Mouse (Mus musculus) cerebellum, adult 8-10 months (tissue): ENCODE results near the gene Ogfr.
A peak's percentile ranks its signal among the peaks of the same experiment; 100 is the strongest.

Experiments
- DNase-seq: peaks from one replicate; pipeline ENCODE4 v3.0.0; 2022

The Ogfr gene

GRCm38 (mm10) chr2:180589123-180589831 is at the start of gene Ogfr:
Gene Ogfr (plus strand): TSS chr2:180589245.
- peak; percentile 76 for DNase-seq

- DNase-seq: no peak
Observed at GRCm38 (mm10) chr2:180543675-180544074, 45.4 kb upstream of the Ogfr start.

- no peak for DNase-seq
Observed at GRCm38 (mm10) chr2:180545046-180545445, 44.0 kb upstream of the Ogfr start.

- DNase-seq: no peak
Observed at GRCm38 (mm10) chr2:180547384-180548106, 41.5 kb upstream of the Ogfr start.

DNA sequence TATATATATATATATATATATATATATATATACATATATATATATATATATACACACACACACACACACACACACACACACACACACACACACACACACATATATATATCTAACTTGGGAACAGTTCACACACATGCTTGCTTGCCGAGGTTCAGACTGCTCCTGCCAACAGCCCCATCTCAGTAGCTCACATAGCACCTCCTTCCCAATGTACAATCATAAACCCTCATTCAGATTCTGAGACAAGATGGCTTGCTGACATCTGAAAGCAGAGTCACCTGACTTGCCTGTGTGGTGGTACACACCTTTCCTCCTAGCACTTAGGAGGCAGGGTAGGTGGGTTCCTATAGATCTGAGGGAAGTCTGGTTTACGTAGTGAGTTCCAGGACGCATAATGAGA is 36.7 kb upstream of the Ogfr start:
- no peak for DNase-seq

DNA sequence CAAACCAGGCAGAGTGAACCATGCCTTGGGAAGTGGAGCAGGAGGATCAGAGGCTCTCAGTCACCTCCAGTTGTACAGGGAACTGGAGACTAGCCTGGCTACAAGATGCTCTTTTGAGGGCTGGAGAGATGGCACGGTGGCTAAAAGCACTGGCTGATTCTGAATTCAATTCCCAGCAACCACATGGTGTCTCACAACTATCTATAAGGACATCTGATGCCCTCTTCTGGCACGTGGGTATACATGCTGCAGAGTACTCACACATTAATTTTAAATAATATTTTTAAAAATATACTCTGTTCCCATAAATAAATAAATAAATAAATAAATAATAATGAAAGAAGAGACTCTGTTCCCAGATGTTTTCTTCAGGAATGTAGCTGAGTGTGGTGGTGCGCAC is 33.8 kb upstream of the Ogfr start:
- DNase-seq: no peak

DNA sequence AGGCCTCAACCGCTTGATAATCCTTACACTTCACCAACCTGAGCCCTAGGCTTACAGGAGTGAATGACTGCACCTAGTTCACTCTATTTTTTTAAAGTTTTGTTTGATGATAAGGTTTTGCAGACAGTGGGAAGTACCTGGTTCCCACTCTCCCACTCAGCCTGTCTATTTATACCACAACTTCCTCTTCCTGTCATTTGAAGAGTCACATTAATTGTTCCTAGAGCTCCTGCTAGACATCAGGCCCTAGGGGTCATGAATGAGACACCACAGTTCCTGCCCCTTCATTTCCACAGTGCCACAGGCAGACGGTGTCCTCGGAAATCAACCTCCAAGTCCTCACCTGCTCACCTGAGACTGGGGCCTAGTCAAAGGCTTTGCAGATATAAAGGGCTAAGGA is 32.6 kb upstream of the Ogfr start:
- DNase-seq: no peak

DNA sequence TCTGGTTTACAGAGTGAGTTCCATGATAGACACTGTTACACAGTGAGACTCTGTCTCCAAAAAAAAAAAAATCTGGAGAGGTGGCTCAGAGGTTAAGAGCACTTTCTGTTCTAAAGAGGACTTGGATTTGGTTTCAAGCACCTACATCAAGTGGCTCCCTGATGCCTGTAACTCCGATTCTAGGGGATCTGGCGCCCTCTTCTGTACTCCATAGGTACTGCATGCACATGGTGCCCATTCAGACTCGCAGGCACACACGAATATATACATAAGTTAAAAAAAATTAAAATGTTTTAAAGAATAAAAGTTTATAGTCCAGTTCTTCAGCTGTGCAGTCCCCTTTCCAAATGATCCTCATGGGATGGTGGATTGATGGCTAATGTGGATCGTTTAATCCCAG is 28.8 kb upstream of the Ogfr start:
- no peak for DNase-seq

- no peak for DNase-seq
Observed at GRCm38 (mm10) chr2:180562146-180562545, 26.9 kb upstream of the Ogfr start.

DNA sequence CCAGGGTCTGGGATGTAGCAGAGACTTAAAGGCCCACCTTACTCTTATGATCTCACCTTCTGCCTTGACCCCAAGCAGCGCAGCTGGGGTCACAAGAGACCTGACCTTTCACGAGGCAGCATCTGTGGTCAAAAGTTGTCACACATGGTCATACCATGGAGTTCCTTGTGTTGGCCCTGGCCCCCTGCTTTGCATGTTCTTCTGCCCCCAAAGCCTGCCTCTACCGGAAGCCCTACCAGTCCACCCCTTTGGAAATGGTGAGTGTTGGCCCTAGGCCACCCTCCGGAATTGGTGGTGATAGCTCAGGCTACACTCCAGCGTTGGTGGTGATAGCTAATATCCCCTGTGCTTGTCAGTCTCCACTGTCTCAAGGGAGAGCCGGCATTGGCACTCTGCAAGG is 25.7 kb upstream of the Ogfr start:
- DNase-seq: no peak

DNA sequence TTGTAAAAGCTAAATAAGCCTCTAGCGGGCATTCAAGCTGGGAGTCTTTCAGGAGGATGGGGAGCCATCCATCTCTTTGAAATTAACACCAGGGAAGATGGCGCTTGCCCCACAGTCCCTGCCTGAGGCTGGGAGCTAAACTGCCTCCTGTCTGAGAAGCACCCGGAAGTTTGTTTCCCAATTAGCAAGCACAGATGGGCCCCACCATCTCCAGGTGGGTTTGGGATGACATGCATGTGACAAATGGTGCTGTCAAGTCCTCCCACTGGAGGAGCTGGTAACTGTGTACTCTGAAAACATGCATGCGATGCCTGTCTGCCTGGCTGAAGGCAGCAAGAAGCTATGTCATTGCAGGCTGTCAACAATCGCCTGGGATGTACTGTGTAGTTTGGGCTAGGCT is 25.2 kb upstream of the Ogfr start:
- DNase-seq: no peak

DNA sequence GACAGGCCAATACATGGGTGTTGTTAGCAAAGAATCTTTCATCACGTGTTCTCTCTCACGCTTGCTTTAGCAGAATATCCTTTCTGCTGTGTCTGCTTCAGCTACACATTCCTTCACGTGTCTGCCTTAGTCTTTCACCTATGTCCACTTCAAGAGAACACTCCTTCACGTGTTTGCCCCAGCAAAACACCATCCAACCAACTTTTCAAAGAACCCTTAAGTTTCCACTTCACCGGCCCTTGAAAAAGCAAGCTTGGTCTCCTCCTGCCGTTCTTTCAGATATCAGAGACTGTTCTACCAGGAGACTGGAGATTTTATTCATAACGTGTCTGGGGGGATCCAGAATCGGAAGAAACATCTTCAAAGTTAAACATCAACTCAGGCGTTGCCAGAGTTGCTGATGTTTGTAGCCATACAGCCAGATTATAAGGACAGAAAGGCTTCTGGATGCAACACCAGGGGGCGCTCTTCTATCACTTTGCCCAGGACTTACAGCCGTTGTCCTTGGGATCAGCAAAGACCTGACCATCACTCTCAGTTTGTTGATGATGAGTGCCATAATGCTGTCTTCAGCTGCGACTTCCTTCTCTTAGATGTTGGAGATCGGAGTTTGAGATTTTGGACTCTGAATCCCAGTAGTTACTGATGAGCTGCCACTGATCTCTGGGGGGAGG is 22.7 kb upstream of the Ogfr start:
- DNase-seq: peak; percentile 55

DNA sequence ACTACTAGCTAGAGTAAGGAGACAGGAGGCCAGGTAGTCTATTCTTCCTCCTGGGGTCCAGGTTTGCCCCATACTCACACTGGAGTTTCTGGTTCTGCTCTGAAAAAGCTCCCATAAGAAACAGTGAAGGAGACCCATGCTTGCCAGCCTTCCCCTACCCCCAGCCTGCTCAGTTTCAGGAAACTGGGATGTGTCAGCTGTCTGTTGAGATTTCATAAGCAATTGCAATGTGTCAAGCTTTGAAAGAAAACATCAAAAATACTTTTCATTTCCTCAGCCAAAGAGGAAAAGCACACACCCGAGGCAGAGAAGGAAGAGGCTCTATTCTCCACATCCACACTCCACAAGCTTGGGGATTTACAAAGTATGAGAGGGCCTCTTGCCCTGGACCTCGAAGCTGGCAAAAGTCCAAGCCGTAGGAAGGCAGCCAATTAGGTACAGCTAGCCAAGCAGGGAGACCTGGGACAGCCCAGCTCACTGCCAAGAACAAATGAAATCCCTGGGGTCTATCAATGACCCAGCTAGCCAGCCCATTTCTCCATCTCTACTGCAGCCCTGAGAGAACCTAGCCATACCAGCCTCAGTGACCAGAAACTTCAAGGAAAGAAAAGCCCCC is 19.9 kb upstream of the Ogfr start:
- DNase-seq: no peak

- DNase-seq: no peak
Observed at GRCm38 (mm10) chr2:180576482-180576881, 12.6 kb upstream of the Ogfr start.

DNA sequence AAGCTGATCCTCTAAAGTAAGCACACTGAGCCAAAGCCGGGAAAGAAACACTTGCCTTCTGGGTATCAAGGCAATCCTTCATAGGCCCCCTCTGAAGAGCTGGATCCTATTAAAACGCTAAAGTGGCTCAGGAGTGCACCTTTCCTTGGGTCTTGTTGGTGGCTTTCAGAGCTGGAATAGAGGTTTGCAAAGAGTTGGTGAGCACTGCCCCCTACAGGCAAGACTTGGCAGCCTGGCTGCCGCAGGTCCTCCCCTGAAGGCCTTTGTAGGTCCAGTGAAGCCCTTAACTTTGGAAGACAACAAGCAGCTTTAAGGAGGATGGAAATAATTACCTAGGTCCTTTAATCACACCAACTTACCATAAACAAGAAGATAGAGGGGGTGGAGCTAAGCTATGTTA is 10.4 kb upstream of the Ogfr start:
- peak; percentile 67 for DNase-seq

DNA sequence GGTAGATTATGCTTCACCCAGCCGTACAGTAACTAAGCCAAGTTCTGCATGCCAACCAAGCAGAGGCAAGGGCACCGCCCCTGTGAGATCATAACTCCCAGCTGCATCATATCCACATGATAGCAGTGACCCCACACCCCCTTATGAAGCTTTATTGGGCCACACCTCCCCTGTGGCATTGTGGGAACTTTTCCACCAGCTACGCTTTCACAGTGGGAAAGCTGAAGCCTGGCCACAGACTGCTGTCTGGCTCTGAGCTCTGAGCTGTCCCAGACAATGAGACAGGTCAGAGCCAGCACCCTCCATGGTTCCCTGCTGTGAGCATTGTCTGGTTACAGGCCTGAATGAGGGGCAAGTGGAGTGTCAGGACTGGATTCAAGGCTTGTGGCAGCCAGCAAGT is 8.0 kb upstream of the Ogfr start, which contains the start of gene Mrgbp:
Gene Mrgbp (plus strand): TSS at position 303 of the 400 bp plus-strand sequence.
- no peak for DNase-seq

DNA sequence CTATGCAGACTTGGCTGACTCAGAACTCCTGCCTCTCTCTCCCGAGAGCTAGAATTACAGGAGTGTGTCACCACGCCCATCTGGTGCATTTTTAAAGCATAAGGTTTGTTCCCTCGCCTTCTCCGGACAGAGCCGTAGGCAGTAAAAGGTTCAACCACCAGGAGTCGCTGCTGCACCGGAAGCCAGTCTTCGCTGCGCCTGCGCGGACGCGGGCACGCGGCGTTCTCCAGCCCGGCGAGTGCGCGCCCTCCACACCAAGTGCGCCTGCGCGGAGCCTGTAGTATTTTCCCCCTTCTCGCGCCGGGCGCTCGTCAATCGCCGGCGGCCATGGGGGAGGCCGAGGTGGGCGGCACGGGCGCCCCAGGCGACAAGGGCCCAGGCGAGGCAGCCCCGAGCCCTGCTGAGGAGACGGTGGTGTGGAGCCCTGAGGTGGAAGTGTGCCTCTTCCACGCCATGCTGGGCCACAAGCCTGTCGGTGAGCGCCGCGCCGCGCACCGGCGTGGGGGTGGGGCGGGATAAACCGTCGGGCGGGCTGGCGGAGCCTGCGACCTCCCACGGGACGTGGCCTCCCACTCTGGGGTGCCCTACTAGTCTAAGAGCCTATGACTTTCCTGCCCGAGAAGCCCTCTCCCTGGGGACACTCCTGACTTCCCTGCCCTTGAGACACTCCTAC is 6.4 kb upstream of the Ogfr start:
- peak; percentile 99 for DNase-seq

DNA sequence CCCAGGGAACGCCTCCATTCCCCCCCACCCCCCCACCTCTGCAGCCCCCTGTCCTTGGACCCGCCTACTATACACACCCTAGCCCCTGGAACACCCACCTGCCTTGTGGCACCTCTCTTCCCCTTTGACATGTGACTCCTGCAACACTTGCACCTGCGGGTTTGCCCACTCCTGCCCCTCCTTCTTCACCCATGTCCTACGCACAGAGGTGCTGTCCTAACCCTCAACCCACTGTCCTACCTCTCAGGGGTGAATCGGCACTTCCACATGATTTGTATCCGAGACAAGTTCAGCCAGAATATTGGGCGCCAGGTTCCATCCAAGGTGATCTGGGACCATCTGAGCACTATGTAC is 5.9 kb upstream of the Ogfr start:
- no peak for DNase-seq

- no peak for DNase-seq
Observed at GRCm38 (mm10) chr2:180588736-180589122, 316 bp upstream of the Ogfr start.

DNA sequence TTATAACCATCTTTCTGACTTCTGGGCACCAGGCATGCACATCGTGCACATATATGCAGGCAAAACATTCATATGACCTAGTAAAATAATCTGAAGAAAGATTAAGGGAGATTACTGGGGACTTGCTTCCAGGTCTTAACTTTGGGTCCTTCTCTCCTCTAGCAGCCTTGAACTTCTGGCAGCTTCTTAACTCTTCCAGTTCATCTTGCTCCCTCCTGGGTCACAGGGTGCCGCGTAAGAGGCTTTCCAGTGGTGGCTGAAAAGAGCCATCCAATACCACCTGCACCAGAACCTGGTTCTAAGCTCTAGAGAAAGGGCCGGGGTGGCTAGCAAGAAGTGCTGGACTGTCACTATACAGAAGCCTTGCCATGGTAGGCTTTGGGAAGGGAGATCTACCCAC is 8.4 kb downstream of the Ogfr start, which contains the start of gene Col9a3:
Gene Col9a3 (plus strand): TSS at position 301 of the 400 bp plus-strand sequence.
- no peak for DNase-seq

DNA sequence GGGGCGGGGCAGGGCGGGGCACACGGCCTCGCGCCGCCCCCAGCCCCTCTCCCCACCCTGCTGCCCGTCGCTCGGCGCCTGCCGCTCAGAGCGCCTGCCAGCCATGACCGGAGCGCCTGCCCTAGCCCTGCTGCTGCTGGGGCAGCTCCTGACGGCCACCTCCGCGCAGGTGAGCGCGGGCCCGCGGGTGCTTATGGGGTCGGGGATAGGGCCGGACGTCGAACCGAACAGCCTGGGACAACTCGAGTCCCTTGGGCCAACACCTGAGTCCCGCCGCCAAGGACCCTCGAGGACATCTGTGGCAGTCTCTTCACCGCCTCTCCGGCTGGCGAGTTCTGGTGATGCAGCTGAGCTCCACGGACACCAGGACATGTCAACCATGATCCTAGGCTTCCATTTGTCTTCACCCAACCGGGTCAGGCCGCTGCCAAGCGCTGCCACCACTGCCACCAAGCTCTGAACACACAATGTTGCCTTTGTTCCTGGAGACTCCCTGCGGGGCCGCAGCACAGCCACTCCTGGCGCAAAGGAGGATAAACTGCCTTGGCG is 9.2 kb downstream of the Ogfr start:
- no peak for DNase-seq

- peak; percentile 54 for DNase-seq
Observed at GRCm38 (mm10) chr2:180600569-180601021, 11.6 kb downstream of the Ogfr start.

- DNase-seq: no peak
Observed at GRCm38 (mm10) chr2:180604781-180605180, 15.7 kb downstream of the Ogfr start.
